Mouse (Mus musculus): ENCODE measurements at regions not wholly inside any gene's neighbourhood (a gene's known extent, or its start where the extent isn't known, plus 50 kb on each side); places are given as distances from the start of the nearest gene placed in this dataset.

DNA sequence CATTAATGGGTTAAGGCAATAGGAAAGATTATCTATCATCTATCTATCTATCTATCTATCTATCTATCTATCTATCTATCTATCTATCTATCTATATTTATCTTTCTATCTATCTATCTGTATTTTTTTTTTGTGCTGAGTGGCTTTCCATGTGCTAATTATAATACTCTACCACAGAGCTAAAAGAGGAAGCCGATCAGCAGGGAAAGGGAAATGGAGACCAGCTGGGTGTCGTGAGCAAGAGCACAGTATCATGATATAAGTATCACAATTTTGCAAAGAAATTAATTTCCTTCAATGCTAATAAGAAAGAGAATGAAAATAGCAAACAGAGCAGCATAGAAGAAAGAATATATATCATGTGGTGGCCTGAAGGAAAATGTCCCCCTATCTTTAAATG, 69.6 kb downstream of the Cldn1 start:
- H3K4me3 ChIP-seq (ENCODE audit: insufficient read depth, poor library complexity, severe bottlenecking): no peak overlapping the region
- no peak for TF ChIP-seq MYOG (IDR thresholded peaks at IDR 0.05; ENCODE audit: control insufficient read depth, extremely low read depth, insufficient read length)
- no peak for TF ChIP-seq CTCF (IDR thresholded peaks at IDR 0.05; ENCODE audit: control insufficient read depth, insufficient read depth, insufficient read length)

DNA sequence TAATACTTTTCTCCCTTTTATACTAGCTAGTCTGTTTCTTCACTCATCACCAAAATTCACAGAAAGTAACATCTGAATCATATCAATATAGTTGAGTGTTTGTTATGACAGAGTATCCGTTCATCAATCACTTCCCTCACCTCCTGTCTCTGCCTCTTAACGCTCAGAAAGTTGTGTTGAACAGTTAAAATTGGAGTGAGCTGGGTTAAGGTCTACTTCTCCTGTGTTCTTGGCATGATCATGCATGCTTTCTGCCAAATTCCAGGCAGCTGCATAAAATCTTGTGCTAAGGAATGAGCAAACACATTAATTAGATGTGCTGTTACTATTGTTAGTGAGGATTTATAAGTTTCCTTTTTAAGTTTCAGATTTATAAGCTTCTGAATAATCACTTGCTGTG, 79.9 kb downstream of the Cldn1 start:
- H3K79me3 ChIP-seq (ENCODE audit: low read depth): no peaks in the 10 kb centered on the region
- no peak overlapping the region for H3ac ChIP-seq (ENCODE audit: control insufficient read depth, insufficient read length, low read depth)
- H3K36me3 ChIP-seq (ENCODE audit: control insufficient read depth, insufficient read depth): no peaks in the 10 kb centered on the region
- no peaks in the 10 kb centered on the region for H3K27me3 ChIP-seq (ENCODE audit: control insufficient read depth, insufficient read depth, insufficient read length)
- no peak overlapping the region for H3K4me3 ChIP-seq (ENCODE audit: insufficient read depth, poor library complexity, severe bottlenecking)
- TF ChIP-seq USF1 (IDR thresholded peaks at IDR 0.05; ENCODE audit: low read depth) (no peak), MAX (IDR thresholded peaks at IDR 0.05) (no peak), FOSL1 (IDR thresholded peaks at IDR 0.05; ENCODE audit: insufficient read depth, low read length, poor library complexity, severe bottlenecking) (no peak)
- H3K79me2 ChIP-seq (ENCODE audit: control insufficient read depth, insufficient read depth): no peaks in the 10 kb centered on the region

More for the DNA sequence above, 69.6 kb downstream of the Cldn1 start:
- Histone ChIP-seq H3K36me3 (ENCODE audit: control insufficient read depth, insufficient read depth) (no peaks in the 10 kb centered on the region), H3K27me3 (ENCODE audit: control insufficient read depth, insufficient read depth, insufficient read length) (no peaks in the 10 kb centered on the region), H3ac (ENCODE audit: control insufficient read depth, insufficient read length, low read depth) (no peak overlapping the region), H3K79me3 (ENCODE audit: low read depth) (no peaks in the 10 kb centered on the region), H3K79me2 (ENCODE audit: control insufficient read depth, insufficient read depth) (no peaks in the 10 kb centered on the region)

DNA sequence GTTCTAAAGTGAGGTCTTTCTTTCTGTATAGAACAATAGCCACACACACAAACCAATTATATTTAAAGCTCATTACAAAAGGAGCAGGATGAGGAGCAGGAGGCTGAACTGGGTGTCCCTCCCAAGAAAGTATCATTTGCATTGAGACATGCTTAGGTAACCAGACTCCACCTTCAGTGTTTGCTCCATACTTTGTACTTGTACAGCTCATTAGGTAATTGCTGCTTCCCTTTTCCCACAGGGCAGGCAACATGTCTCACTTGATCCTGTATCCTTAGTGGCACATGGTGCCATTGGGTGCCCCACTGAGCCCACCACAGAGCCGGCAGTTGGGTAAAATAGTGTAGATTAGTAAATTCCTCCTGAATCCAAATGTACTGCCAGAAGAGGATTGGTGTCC, 86.0 kb downstream of the Cldn1 start:
- H3K4me3 ChIP-seq (ENCODE audit: insufficient read depth, poor library complexity, severe bottlenecking): no peak overlapping the region
- H3K79me2 ChIP-seq (ENCODE audit: control insufficient read depth, insufficient read depth): no peaks in the 10 kb centered on the region
- TF ChIP-seq FOSL1 (IDR thresholded peaks at IDR 0.05; ENCODE audit: insufficient read depth, low read length, poor library complexity, severe bottlenecking) (no peak), MAX (IDR thresholded peaks at IDR 0.05) (no peak), MYOD1 (IDR thresholded peaks at IDR 0.05; ENCODE audit: control insufficient read depth, insufficient read length, low read depth) (no peak)
- no peaks in the 10 kb centered on the region for H3K27me3 ChIP-seq (ENCODE audit: control insufficient read depth, insufficient read depth, insufficient read length)
- no peaks in the 10 kb centered on the region for H3K79me3 ChIP-seq (ENCODE audit: low read depth)
- H3ac ChIP-seq (ENCODE audit: control insufficient read depth, insufficient read length, low read depth): no peak overlapping the region
- H3K36me3 ChIP-seq (ENCODE audit: control insufficient read depth, insufficient read depth): no peaks in the 10 kb centered on the region

DNA sequence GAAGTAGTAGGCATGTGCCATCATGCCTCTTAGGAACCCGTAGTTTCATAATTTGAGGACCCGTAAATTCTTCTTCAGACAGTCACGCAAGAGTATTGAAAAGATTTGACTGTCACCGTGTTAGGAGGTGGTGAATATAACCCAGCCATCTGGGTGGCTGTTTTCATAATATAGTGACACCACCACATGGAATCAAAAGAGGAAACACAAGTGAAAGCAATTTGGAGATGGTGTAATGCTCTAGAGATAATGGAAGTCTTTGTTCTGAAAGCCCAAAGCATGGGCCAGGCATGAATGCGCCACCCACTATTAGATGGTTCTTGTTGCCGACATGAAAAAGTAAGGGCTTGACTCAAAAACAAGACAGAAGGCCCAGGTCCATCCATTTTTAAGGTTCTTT, 86.9 kb downstream of the Cldn1 start:
- TF ChIP-seq CTCF (IDR thresholded peaks at IDR 0.05; ENCODE audit: control insufficient read depth, insufficient read depth, insufficient read length) (no peak), USF1 (IDR thresholded peaks at IDR 0.05; ENCODE audit: low read depth) (no peak), FOSL1 (IDR thresholded peaks at IDR 0.05; ENCODE audit: insufficient read depth, low read length, poor library complexity, severe bottlenecking) (no peak), MAX (IDR thresholded peaks at IDR 0.05) (no peak), MYOD1 (IDR thresholded peaks at IDR 0.05; ENCODE audit: control insufficient read depth, insufficient read length, low read depth) (no peak), MYOG (IDR thresholded peaks at IDR 0.05; ENCODE audit: control insufficient read depth, extremely low read depth, insufficient read length) (no peak), CEBPB (IDR thresholded peaks at IDR 0.05; ENCODE audit: low read depth) (no peak)
- Histone ChIP-seq H3K4me3 (ENCODE audit: insufficient read depth, poor library complexity, severe bottlenecking) (no peak overlapping the region), H3K27me3 (ENCODE audit: control insufficient read depth, insufficient read depth, insufficient read length) (no peaks in the 10 kb centered on the region), H3K79me3 (ENCODE audit: low read depth) (no peaks in the 10 kb centered on the region), H3K79me2 (ENCODE audit: control insufficient read depth, insufficient read depth) (no peaks in the 10 kb centered on the region), H3ac (ENCODE audit: control insufficient read depth, insufficient read length, low read depth) (no peak overlapping the region), H3K36me3 (ENCODE audit: control insufficient read depth, insufficient read depth) (no peaks in the 10 kb centered on the region)

DNA sequence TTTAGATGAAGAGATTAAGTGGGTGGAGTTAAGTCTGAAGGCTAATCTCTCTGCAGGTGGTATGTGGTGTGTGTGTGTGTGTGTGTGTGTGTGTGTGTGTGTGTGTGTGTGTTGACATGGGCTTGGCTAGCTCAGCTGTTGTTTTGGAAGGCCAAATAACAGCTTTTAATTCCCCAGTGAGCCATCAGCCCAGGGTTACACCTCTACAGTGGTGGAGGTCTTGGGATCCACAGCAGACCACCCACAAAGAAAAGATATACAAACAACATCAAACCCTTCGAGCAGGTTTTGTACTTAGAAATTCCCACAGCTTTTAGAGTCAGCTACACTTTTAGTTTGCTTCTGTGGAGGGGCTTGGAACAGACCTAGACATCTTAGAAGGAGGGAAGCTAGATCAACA, 89.2 kb downstream of the Cldn1 start:
- Histone ChIP-seq H3K36me3 (ENCODE audit: control insufficient read depth, insufficient read depth) (no peaks in the 10 kb centered on the region), H3K4me3 (ENCODE audit: insufficient read depth, poor library complexity, severe bottlenecking) (no peak overlapping the region), H3K79me2 (ENCODE audit: control insufficient read depth, insufficient read depth) (no peaks in the 10 kb centered on the region), H3K79me3 (ENCODE audit: low read depth) (no peaks in the 10 kb centered on the region), H3ac (ENCODE audit: control insufficient read depth, insufficient read length, low read depth) (no peak overlapping the region), H3K27me3 (ENCODE audit: control insufficient read depth, insufficient read depth, insufficient read length) (no peaks in the 10 kb centered on the region)
- TF ChIP-seq MAX (IDR thresholded peaks at IDR 0.05) (no peak), MYOD1 (IDR thresholded peaks at IDR 0.05; ENCODE audit: control insufficient read depth, insufficient read length, low read depth) (no peak), MYOG (IDR thresholded peaks at IDR 0.05; ENCODE audit: control insufficient read depth, extremely low read depth, insufficient read length) (no peak), FOSL1 (IDR thresholded peaks at IDR 0.05; ENCODE audit: insufficient read depth, low read length, poor library complexity, severe bottlenecking) (no peak), USF1 (IDR thresholded peaks at IDR 0.05; ENCODE audit: low read depth) (no peak), CTCF (IDR thresholded peaks at IDR 0.05; ENCODE audit: control insufficient read depth, insufficient read depth, insufficient read length) (no peak), CEBPB (IDR thresholded peaks at IDR 0.05; ENCODE audit: low read depth) (no peak)

DNA sequence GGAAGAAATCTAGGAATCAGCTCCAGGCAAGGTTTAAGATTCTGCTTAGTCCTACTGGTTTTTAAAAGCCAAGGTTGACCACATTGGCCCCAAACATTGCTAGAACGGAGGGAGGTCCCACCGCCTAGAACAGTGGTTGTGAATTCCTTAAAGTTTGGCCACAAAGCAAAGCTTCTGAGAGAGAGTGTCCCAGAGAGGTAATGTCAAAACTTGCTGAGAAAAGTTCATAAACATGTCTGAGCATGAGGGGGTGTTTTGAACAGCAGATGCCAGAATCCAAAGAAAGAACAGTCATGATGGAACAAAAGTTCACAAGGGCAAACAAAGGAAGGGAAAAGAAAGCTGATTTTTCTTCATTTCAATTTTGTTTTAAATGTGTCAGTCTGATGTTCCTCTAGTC, 90.1 kb downstream of the Cldn1 start:
- H3K79me2 ChIP-seq (ENCODE audit: control insufficient read depth, insufficient read depth): no peaks in the 10 kb centered on the region
- no peak overlapping the region for H3K4me3 ChIP-seq (ENCODE audit: insufficient read depth, poor library complexity, severe bottlenecking)
- no peak overlapping the region for H3ac ChIP-seq (ENCODE audit: control insufficient read depth, insufficient read length, low read depth)
- H3K79me3 ChIP-seq (ENCODE audit: low read depth): no peaks in the 10 kb centered on the region
- no peaks in the 10 kb centered on the region for H3K27me3 ChIP-seq (ENCODE audit: control insufficient read depth, insufficient read depth, insufficient read length)
- TF ChIP-seq USF1 (IDR thresholded peaks at IDR 0.05; ENCODE audit: low read depth): no peak
- no peak for TF ChIP-seq FOSL1 (IDR thresholded peaks at IDR 0.05; ENCODE audit: insufficient read depth, low read length, poor library complexity, severe bottlenecking)
- no peak for TF ChIP-seq MYOG (IDR thresholded peaks at IDR 0.05; ENCODE audit: control insufficient read depth, extremely low read depth, insufficient read length)
- TF ChIP-seq MAX (IDR thresholded peaks at IDR 0.05): no peak
- no peak for TF ChIP-seq CEBPB (IDR thresholded peaks at IDR 0.05; ENCODE audit: low read depth)
- TF ChIP-seq MYOD1 (IDR thresholded peaks at IDR 0.05; ENCODE audit: control insufficient read depth, insufficient read length, low read depth): no peak
- TF ChIP-seq CTCF (IDR thresholded peaks at IDR 0.05; ENCODE audit: control insufficient read depth, insufficient read depth, insufficient read length): no peak
- H3K36me3 ChIP-seq (ENCODE audit: control insufficient read depth, insufficient read depth): no peaks in the 10 kb centered on the region

All from C2C12 (cell line).